8 mouse cellular contexts compared by ENCODE assay signal in genomic region chr13:9093316-9094155, GRCm38 (mm10). TPM values are rescaled to one million over a fixed set of nuclear protein-coding genes. Genes with fewer than 3 reads are reported as not detected.
DNase-seq lines count a peak whose midpoint lies in the region; ATAC-seq lines count a peak whose summit lies in the region.

Gene Larp4b, plus strand, starts transcription at chr13:9093881.

- DNase-seq in adrenal gland, adult (ENCODE audit: inconsistent age in 2 of 2, low spot score in 1 of 2): peak; percentile 98 to 99
- peak; percentile 97 for DNase-seq in embryo, embryonic 10.5 days (ENCODE audit: low spot score)
- DNase-seq in gastrocnemius, postnatal 25 days: peak; percentile 99
- DNase-seq in intestine, embryonic 14.5 days (ENCODE audit: low spot score): peak; percentile 92
- peak; percentile 96 to 97 for DNase-seq in left cerebral cortex, postnatal 14 days (ENCODE audit: low spot score in 2 of 2)
- peak; percentile 99 for DNase-seq in mesoderm, embryonic 11.5 days (ENCODE audit: low read depth, low spot score)
- peak; percentile 94 to 97 for DNase-seq in right cerebral cortex, postnatal 36 days (ENCODE audit: low spot score in 2 of 2)
- peak; percentile 99 for DNase-seq in yolk sac, embryonic 10.5 days (ENCODE audit: low spot score)

- peak; percentile 100 for ATAC-seq in intestine, embryonic 14.5 days (replicated peaks; ENCODE audit: low FRiP score, low TSS enrichment, low read depth)

- H3K9me3 ChIP-seq in intestine, embryonic 14.5 days (ENCODE audit: control insufficient read depth, low read length): no peaks in the 10 kb centered on the region

- H3K4me2 ChIP-seq in intestine, embryonic 14.5 days (ENCODE audit: low read length): peak within 1 kb of the TSS; percentile 51

- no peaks in the 10 kb centered on the region for H3K36me3 ChIP-seq in intestine, embryonic 14.5 days (ENCODE audit: control insufficient read depth, insufficient read depth, low read length)

- under 1% methylated on average over 83 of the region's 92 CpGs for WGBS in intestine, embryonic 14.5 days

- intact Hi-C loops in left cerebral cortex, postnatal 14 days (cut with DNase I): loop anchor here (1.0 kb wide), 1 partner anchor 97 kb away; the partner anchor contains the start of gene Gtpbp4

- no peaks in the 10 kb centered on the region for H3K27me3 ChIP-seq in intestine, embryonic 14.5 days (replicated peaks; ENCODE audit: control insufficient read depth, insufficient read depth, low read length)

- H3K27ac ChIP-seq in intestine, embryonic 14.5 days (ENCODE audit: low read depth): peak within 1 kb of the TSS; percentile 98

- peaks cover 15% of the 10 kb centered on the region for H3K4me1 ChIP-seq in intestine, embryonic 14.5 days (replicated peaks; ENCODE audit: control insufficient read depth, insufficient read depth, low read length)

- H3K4me3 ChIP-seq in intestine, embryonic 14.5 days (ENCODE audit: low read depth, low read length): peak within 1 kb of the TSS; percentile 88

- peak within 1 kb of the TSS; percentile 93 for H3K9ac ChIP-seq in intestine, embryonic 14.5 days (ENCODE audit: low read length)

RNA-seq across cellular contexts. Expression of gene Larp4b, which starts in this region (rescaled TPM):
- 10 to 100 TPM; 66.1 to 69.8 TPM for total RNA-seq in gastrocnemius, postnatal 25 days (2021)
- 43.0 and 45.2 TPM in 2 replicates for polyA plus RNA-seq in intestine, embryonic 14.5 days (2014; fragmentation: Nextera tagmentation; extraction: Ambion mirVana)
- 10 to 100 TPM; 88.9 to 91.0 TPM for total RNA-seq in left cerebral cortex, postnatal 14 days (2021)

Comparison
In these comparisons a context has a peak if more than half of its experiments do, and no peak if none do; other contexts are left out.
1. Peak in every context shown above with its lines: DNase-seq, ATAC-seq, H3K4me3 ChIP-seq and H3K27ac ChIP-seq.